Mouse (Mus musculus) ES-Bruce4 (cell line): ENCODE results near the gene Hist3h2ba. TPM values are rescaled to one million over a fixed set of nuclear protein-coding genes. Genes with fewer than 3 reads are reported as not detected.

Experiments used
- H3K27ac ChIP-seq: 2 replicates; pipeline ENCODE4 v1.5.1; 2012; ENCODE audit warnings: low read length, inconsistent platforms; ENCODE audit not compliant: insufficient read depth
- H3K27me3 ChIP-seq: 2 replicates; pipeline ENCODE4 v1.6.1; 2012; ENCODE audit warnings: mild to moderate bottlenecking, low read length, inconsistent platforms; ENCODE audit not compliant: control insufficient read depth, poor library complexity, insufficient read depth, severe bottlenecking
- H3K36me3 ChIP-seq: 2 replicates; pipeline ENCODE4 v1.6.1; 2012; ENCODE audit warnings: inconsistent platforms, mild to moderate bottlenecking, low read length, moderate library complexity; ENCODE audit not compliant: control insufficient read depth, poor library complexity, insufficient read depth, severe bottlenecking
- H3K4me1 ChIP-seq: one replicate; pipeline ENCODE4 v1.8.1; 2011; ENCODE audit warnings: low read length; ENCODE audit not compliant: control insufficient read depth, insufficient read depth
- H3K4me3 ChIP-seq: 2 replicates; pipeline ENCODE4 v1.5.1; 2011; ENCODE audit warnings: low read depth, mild to moderate bottlenecking, low read length
- H3K9ac ChIP-seq: 2 replicates; pipeline ENCODE4 v1.6.1; 2012; ENCODE audit warnings: low read depth, mild to moderate bottlenecking, inconsistent platforms; ENCODE audit not compliant: poor library complexity, severe bottlenecking
- H3K9me3 ChIP-seq: replicated peaks from 2 replicates; pipeline ENCODE4 v1.6.1; 2012; ENCODE audit warnings: mild to moderate bottlenecking, low read length, inconsistent platforms; ENCODE audit not compliant: control insufficient read depth, poor library complexity, insufficient read depth, severe bottlenecking
- CTCF ChIP-seq: IDR thresholded peaks from one replicate; pipeline ENCODE4 v1.8.1; 2011; ENCODE audit warnings: low read depth, low read length
- EP300 ChIP-seq: IDR thresholded peaks from 2 replicates; pipeline ENCODE4 v1.6.1; 2011; ENCODE audit warnings: low read depth, low read length; ENCODE audit not compliant: insufficient read depth
- POLR2A ChIP-seq: IDR thresholded peaks from one replicate; pipeline ENCODE4 v1.8.1; 2011; ENCODE audit warnings: low read length; ENCODE audit not compliant: insufficient read depth
- polyA plus RNA-seq: library from polyadenylated mRNA; stranded (reverse); fragments of >200 nt; gene quantifications from 2 replicates; pipeline ENCODE4 v1.2.4, GENCODE M21; 2011; ENCODE audit warnings: low read depth; ENCODE audit not compliant: missing spikeins, insufficient read depth, insufficient read length

Gene Hist3h2ba
- polyA plus RNA-seq, 1 experiment: 8.0 TPM

DNA sequence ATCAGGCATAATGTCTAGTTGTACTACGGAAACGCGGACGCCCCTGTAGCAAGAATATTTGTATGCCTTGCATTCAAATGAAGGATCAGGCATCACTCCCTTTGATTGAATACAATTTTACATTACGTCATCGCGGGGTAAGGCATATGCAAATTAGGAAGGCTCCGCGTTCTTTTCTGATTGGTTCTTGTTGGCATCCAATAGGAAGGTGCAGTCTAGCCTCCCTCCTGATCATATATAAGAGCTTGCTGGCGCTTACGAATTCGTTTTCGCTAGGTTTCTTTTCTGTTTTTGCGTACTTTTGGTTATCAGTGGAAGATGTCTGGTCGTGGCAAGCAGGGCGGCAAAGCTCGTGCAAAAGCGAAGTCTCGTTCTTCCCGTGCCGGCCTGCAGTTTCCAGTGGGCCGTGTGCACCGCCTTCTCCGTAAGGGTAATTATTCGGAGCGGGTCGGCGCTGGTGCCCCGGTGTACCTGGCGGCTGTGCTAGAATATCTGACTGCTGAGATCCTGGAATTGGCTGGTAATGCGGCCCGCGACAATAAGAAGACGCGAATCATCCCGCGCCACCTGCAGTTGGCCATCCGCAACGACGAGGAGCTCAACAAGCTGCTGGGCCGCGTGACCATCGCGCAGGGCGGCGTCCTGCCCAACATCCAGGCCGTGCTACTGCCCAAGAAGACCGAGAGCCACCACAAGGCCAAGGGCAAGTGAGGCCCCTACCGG is 5.9 kb downstream of the Hist3h2ba start, which contains the start of the genes Hist3h2a and Trim17:
Hist3h2a (plus strand) TSS at position 266 of the 723 bp plus-strand sequence.
Trim17 (plus strand) TSS at position 266 of the 723 bp plus-strand sequence.
- TF ChIP-seq EP300 (no peak), CTCF (peak; percentile 10), POLR2A (peak; percentile 98)
- H3K9me3 ChIP-seq: no peaks in the 10 kb centered on the region
- H3K27me3 ChIP-seq: no peaks in the 10 kb centered on the region
- peak within 1 kb of the TSS; percentile 83 for H3K9ac ChIP-seq
- H3K27ac ChIP-seq: peak within 1 kb of the TSS; percentile 90
- no peaks in the 10 kb centered on the region for H3K4me1 ChIP-seq
- no peaks in the 10 kb centered on the region for H3K36me3 ChIP-seq
- peak within 1 kb of the TSS; percentile 97 for H3K4me3 ChIP-seq

DNA sequence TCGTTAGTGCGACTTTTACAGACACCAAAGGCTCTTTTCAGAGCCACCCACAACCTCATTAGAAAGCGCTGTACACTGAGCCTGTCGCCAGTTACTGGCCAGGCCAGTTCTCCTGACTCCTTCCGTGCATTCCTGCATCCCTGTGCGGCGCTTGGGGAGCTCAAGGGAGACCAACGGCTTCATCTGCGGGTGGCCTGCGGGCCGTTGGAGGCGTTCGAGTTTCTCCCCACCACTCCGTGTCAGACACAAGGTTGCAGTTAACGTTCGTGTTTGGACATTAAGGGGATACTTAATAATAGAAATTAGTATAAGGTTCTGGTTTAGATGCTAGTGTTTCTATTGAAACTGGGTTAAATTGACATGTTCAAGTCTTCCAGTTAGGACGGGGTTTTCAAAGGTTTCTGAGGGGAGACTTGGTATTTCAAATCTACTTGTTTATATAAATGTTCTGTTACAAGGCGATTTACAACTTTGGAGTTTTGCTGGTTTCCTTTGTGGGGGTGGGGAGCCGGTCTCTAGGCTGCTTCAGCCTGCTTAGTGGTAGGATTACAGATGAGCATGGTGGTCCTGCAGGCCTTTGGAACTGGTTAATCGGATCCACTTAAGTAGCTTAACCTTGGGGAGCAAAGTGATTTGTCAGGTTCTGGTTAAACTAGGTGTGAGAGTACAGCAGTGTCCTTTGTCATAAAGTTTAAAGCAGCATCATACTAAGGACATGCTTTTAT is 6.6 kb downstream of the Hist3h2ba start:
- Histone ChIP-seq H3K4me1 (no peaks in the 10 kb centered on the region), H3K27ac (peak overlapping the region; percentile 90), H3K9me3 (no peaks in the 10 kb centered on the region), H3K27me3 (no peaks in the 10 kb centered on the region), H3K4me3 (peak overlapping the region; percentile 97), H3K9ac (peak overlapping the region; percentile 83), H3K36me3 (no peaks in the 10 kb centered on the region)
- no peak for TF ChIP-seq CTCF
- TF ChIP-seq EP300: no peak
- TF ChIP-seq POLR2A: no peak

DNA sequence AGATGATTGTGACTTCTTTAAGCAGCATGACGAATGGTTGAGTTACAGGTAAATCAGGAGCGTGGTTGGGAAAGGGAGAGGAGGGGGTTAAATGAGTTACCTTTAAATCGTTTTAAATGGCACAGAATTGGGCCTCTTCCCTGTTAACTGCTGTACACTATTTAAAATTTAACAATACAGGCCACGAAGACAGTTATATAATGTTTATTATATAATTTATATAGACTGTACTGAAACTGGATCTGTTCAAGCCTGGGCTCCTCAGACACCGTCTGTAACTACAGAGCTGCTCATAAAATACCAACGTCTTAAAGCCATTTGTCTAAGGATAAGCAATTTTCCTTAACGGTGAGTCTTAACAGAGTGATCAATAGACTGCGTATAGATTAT is 7.1 kb downstream of the Hist3h2ba start:
- Histone ChIP-seq H3K9ac (peak overlapping the region; percentile 83), H3K4me3 (peak overlapping the region; percentile 92), H3K27ac (no peak overlapping the region), H3K36me3 (no peaks in the 10 kb centered on the region), H3K4me1 (no peaks in the 10 kb centered on the region), H3K27me3 (no peaks in the 10 kb centered on the region), H3K9me3 (no peaks in the 10 kb centered on the region)
- no peak for TF ChIP-seq POLR2A
- TF ChIP-seq CTCF: no peak
- no peak for TF ChIP-seq EP300

DNA sequence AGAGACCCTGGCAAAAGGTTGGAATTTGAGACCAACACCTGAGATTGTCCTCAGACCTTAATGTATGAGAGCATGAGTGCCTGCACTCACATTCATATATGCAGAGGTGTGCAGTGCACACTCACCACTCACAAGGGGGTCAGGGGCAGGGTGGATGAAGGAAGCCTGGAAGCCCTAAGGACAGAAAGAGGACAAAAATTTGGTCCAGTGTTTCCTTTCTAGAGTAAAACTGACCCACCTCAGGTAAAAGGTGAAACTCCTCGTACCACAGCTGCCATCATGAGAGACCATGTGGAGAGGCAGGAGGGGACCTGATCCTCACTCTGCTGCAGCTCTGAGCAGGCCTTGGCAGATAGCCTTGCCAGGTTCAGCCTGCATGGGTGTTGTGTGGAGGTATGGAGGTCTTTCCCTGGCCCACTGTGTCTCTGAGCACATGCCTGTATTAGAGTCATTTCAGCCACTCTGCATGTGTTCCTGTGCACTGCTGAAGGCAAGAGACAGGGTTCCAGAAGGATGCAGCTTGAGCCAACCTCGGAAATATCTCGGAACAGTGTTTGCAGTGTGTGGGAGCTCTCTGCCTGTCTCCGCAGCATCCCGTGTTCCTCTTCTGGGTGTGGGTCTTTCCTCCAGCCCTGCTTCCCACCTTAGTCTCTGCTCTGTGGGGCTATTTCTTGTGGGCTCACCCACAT is 8.7 kb downstream of the Hist3h2ba start:
- TF ChIP-seq POLR2A (no peak), EP300 (no peak), CTCF (no peak)
- H3K4me1 ChIP-seq: no peaks in the 10 kb centered on the region
- H3K9me3 ChIP-seq: peaks cover 6% of the 10 kb centered on the region
- no peak overlapping the region for H3K27ac ChIP-seq
- H3K27me3 ChIP-seq: no peaks in the 10 kb centered on the region
- no peak overlapping the region for H3K9ac ChIP-seq
- H3K4me3 ChIP-seq: no peak overlapping the region
- no peaks in the 10 kb centered on the region for H3K36me3 ChIP-seq

DNA sequence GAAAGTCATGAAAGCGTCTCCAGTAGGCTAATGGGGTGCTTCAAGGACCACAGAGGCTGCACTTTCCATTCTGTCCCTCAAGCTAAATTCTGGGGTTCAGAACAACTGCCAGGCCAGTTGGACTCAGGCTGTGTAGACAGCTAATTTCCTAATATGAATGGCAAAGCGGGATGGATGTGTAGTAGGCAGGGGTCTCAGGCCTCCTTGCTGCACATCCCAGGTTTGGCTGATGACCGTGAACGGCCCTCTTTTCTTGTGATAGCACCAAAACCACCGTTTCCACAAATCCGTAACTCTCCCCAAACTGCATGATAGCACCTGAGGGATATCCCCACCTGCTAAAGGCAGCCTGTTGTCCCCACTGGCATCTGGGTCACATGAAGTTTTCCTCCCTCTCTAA is 9.8 kb downstream of the Hist3h2ba start:
- no peaks in the 10 kb centered on the region for H3K4me1 ChIP-seq
- no peak overlapping the region for H3K27ac ChIP-seq
- no peaks in the 10 kb centered on the region for H3K36me3 ChIP-seq
- no peaks in the 10 kb centered on the region for H3K27me3 ChIP-seq
- no peak for TF ChIP-seq POLR2A
- no peak for TF ChIP-seq CTCF
- no peak for TF ChIP-seq EP300
- peaks cover 6% of the 10 kb centered on the region for H3K9me3 ChIP-seq
- no peak overlapping the region for H3K9ac ChIP-seq
- no peak overlapping the region for H3K4me3 ChIP-seq

DNA sequence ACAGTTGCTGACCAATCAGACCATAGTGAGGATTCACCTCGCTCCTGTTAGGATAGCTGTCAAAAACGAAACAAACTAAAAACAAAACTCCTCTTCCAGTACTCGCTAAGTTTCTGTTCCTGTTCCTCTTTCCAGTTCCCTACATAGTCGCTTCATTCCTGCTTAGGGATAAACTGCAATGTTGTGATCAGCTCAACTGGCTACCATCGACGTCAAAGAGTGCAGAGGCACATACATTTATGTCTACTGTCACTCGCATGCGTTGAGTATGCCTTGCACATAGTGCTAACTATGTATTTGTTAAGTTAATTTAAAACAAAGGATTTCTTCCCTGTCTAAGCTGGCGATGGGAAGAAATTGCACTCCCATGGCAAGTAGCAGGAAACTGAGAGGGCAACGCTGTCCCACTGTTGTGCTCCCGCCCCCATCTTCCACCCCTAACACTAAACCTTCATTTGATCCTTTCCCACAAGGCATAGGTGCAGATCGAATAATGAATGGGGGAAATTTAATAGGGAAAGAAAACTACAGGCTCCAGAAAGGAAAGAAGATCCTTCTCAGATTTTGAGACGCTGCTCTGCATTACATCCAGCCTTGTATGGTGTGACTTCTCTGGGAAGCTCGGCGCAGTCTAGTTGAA is 10.6 kb downstream of the Hist3h2ba start:
- Histone ChIP-seq H3K4me1 (no peaks in the 10 kb centered on the region), H3K27me3 (no peaks in the 10 kb centered on the region), H3K9me3 (peaks cover 6% of the 10 kb centered on the region), H3K27ac (no peak overlapping the region), H3K4me3 (no peak overlapping the region), H3K36me3 (no peaks in the 10 kb centered on the region), H3K9ac (0 out of 2 replicates have a peak overlapping the region, but pooled peaks have one; percentile 7)
- no peak for TF ChIP-seq POLR2A
- TF ChIP-seq CTCF: no peak
- TF ChIP-seq EP300: no peak
